Mouse (Mus musculus) lung, embryonic 14.5 days (tissue): ENCODE data around the gene Chn2. TPM values are rescaled to one million over a fixed set of nuclear protein-coding genes. Genes with fewer than 3 reads are reported as not detected.

ENCODE experiments used
- ATAC-seq: fragments of 200-750 bp; cut with Nextera tagmentation; 2 replicates; pipeline ENCODE4 v1.8.0; 2017; ENCODE audit warnings: mild to moderate bottlenecking, moderate TSS enrichment, moderate library complexity; ENCODE audit not compliant: insufficient read depth
- DNase-seq: peaks from one replicate; pipeline ENCODE4 v3.0.0-alpha.2; 2015
- H3K27ac ChIP-seq: fragments of 300-500 bp; sonication (generic); 2 replicates; pipeline ENCODE4 v1.5.1; 2014; ENCODE audit warnings: low read depth, mild to moderate bottlenecking, moderate library complexity
- H3K27me3 ChIP-seq: fragments of 300-500 bp; sonication (generic); 2 replicates; pipeline ENCODE4 v1.6.1; 2014; ENCODE audit warnings: low read length, control low read depth; ENCODE audit not compliant: insufficient read depth
- H3K36me3 ChIP-seq: fragments of 300-500 bp; sonication (generic); 2 replicates; pipeline ENCODE4 v1.6.1; 2014; ENCODE audit warnings: control low read depth; ENCODE audit not compliant: insufficient read depth
- H3K4me1 ChIP-seq: fragments of 300-500 bp; sonication (generic); 2 replicates; pipeline ENCODE4 v1.6.1; 2014; ENCODE audit warnings: antibody characterized with exemption, control low read depth; ENCODE audit not compliant: insufficient read depth
- H3K4me2 ChIP-seq: fragments of 300-500 bp; sonication (generic); 2 replicates; pipeline ENCODE4 v1.6.1; 2014; ENCODE audit warnings: mild to moderate bottlenecking
- H3K4me3 ChIP-seq: fragments of 300-500 bp; sonication (generic); 2 replicates; pipeline ENCODE4 v1.5.1; 2014; ENCODE audit warnings: low read depth, low read length
- H3K9ac ChIP-seq: fragments of 300-500 bp; sonication (generic); 2 replicates; pipeline ENCODE4 v1.6.1; 2014
- H3K9me3 ChIP-seq: fragments of 300-500 bp; sonication (generic); 2 replicates; pipeline ENCODE4 v1.6.1; 2016; ENCODE audit warnings: low read depth, low read length, control low read depth
- CTCF ChIP-seq: IDR thresholded peaks from 2 replicates; pipeline ENCODE4 v1.5.1; 2016; ENCODE audit warnings: antibody characterized with exemption, low read depth
- WGBS: fragments of 180-500 bp; shearing (Covaris S2); extraction: QIAGEN DNeasy Blood & Tissue Kit; methylation state at CpG from one replicate; pipeline ENCODE4 v1.1.7; 2014; 5-methylcytosine and 5-hydroxymethylcytosine counted together
- polyA plus RNA-seq: library from polyadenylated mRNA; unstranded; fragments of >200 nt; fragmentation: Nextera tagmentation; extraction: Ambion mirVana; gene quantifications from 2 replicates; pipeline ENCODE4 v1.2.1, GENCODE M21; 2014

Chn2 gene
- polyA plus RNA-seq, result 16.4 and 18.1 TPM in 2 replicates

- H3K27me3 ChIP-seq, result peaks cover 15% of the 10 kb centered on the region
- peak within 1 kb of the TSS; percentile 90 for H3K27ac ChIP-seq
- 0 out of 2 replicates have a peak, but pooled peaks have one; percentile 8 for TF ChIP-seq CTCF
Observed at GRCm38 (mm10) chr6:54039357-54039804, at the start of gene Chn2. Gene Chn2 (plus strand): TSS chr6:54039554.

GRCm38 (mm10) chr6:53992386-53992785 is 47.0 kb upstream of the Chn2 start:
- Histone ChIP-seq H3K4me3 (no peak overlapping the region), H3K9ac (no peak overlapping the region), H3K4me1 (0 out of 2 replicates have a peak, but pooled peaks cover 8% of the 10 kb centered on the region), H3K9me3 (no peaks in the 10 kb centered on the region), H3K27ac (no peak overlapping the region), H3K4me2 (no peak overlapping the region), H3K27me3 (no peaks in the 10 kb centered on the region), H3K36me3 (no peaks in the 10 kb centered on the region)
- no peak for TF ChIP-seq CTCF
- DNase-seq (peak; percentile 53), ATAC-seq (no peak)
- 48% methylated on average over 3 of the region's 3 CpGs for WGBS

More at GRCm38 (mm10) chr6:54039357-54039804, at the start of gene Chn2:
- Histone ChIP-seq H3K4me3 (peak within 1 kb of the TSS; percentile 68), H3K36me3 (no peaks in the 10 kb centered on the region), H3K9ac (peak within 1 kb of the TSS; percentile 76), H3K9me3 (peaks cover 4% of the 10 kb centered on the region; the same call in 1 of the 2 replicates), H3K4me2 (peak within 1 kb of the TSS; percentile 95), H3K4me1 (0 out of 2 replicates have a peak, but pooled peaks cover 8% of the 10 kb centered on the region)
- DNase-seq, result peak; percentile 85
- peak; percentile 84 for ATAC-seq
- WGBS, result under 1% methylated on average over 30 of the region's 43 CpGs

- Histone ChIP-seq H3K4me2 (no peak overlapping the region), H3K4me1 (0 out of 2 replicates have a peak, but pooled peaks cover 6% of the 10 kb centered on the region), H3K9me3 (no peaks in the 10 kb centered on the region), H3K36me3 (no peaks in the 10 kb centered on the region), H3K4me3 (no peak overlapping the region), H3K27me3 (no peaks in the 10 kb centered on the region), H3K27ac (no peak overlapping the region), H3K9ac (no peak overlapping the region)
- peak; percentile 67 for DNase-seq
- WGBS, result 43% methylated on average over 4 of the region's 4 CpGs
- ATAC-seq, result no peak
- no peak for TF ChIP-seq CTCF
Observed at GRCm38 (mm10) chr6:53995519-53995918, 43.8 kb upstream of the Chn2 start.

GRCm38 (mm10) chr6:53996226-53996955 is 43.0 kb upstream of the Chn2 start:
- 54% methylated on average over 3 of the region's 3 CpGs for WGBS
- Histone ChIP-seq H3K9me3 (no peaks in the 10 kb centered on the region), H3K27me3 (no peaks in the 10 kb centered on the region), H3K27ac (no peak overlapping the region), H3K36me3 (no peaks in the 10 kb centered on the region), H3K4me3 (no peak overlapping the region), H3K9ac (no peak overlapping the region), H3K4me2 (no peak overlapping the region), H3K4me1 (0 out of 2 replicates have a peak, but pooled peaks cover 6% of the 10 kb centered on the region)
- TF ChIP-seq CTCF, result no peak
- peak; percentile 40 for DNase-seq
- ATAC-seq, result no peak

GRCm38 (mm10) chr6:54005302-54005701 is 34.1 kb upstream of the Chn2 start:
- WGBS, result 76% methylated on average over 4 of the region's 4 CpGs
- ATAC-seq (no peak), DNase-seq (no peak)
- TF ChIP-seq CTCF, result no peak
- Histone ChIP-seq H3K9ac (no peak overlapping the region), H3K4me2 (no peak overlapping the region), H3K27me3 (no peaks in the 10 kb centered on the region), H3K27ac (no peak overlapping the region), H3K9me3 (no peaks in the 10 kb centered on the region), H3K4me3 (no peak overlapping the region), H3K4me1 (peaks cover 22% of the 10 kb centered on the region), H3K36me3 (no peaks in the 10 kb centered on the region)

GRCm38 (mm10) chr6:54008448-54009120 is 30.8 kb upstream of the Chn2 start:
- Histone ChIP-seq H3K4me1 (peaks cover 28% of the 10 kb centered on the region), H3K9ac (no peak overlapping the region), H3K36me3 (no peaks in the 10 kb centered on the region), H3K9me3 (no peaks in the 10 kb centered on the region), H3K4me3 (no peak overlapping the region), H3K4me2 (peak overlapping the region; percentile 8), H3K27me3 (no peaks in the 10 kb centered on the region), H3K27ac (peak overlapping the region; percentile 51)
- peak; percentile 70 for DNase-seq
- 57% methylated on average over 16 of the region's 16 CpGs for WGBS
- peak; percentile 18; the same call in 1 of the 2 replicates for ATAC-seq
- no peak for TF ChIP-seq CTCF

GRCm38 (mm10) chr6:54009293-54009692 is 30.1 kb upstream of the Chn2 start:
- no peak for TF ChIP-seq CTCF
- Histone ChIP-seq H3K4me3 (no peak overlapping the region), H3K9ac (no peak overlapping the region), H3K27ac (peak overlapping the region; percentile 51), H3K4me1 (peaks cover 29% of the 10 kb centered on the region), H3K9me3 (no peaks in the 10 kb centered on the region), H3K27me3 (no peaks in the 10 kb centered on the region), H3K4me2 (no peak overlapping the region), H3K36me3 (no peaks in the 10 kb centered on the region)
- DNase-seq, result peak; percentile 76
- ATAC-seq, result peak; percentile 65
- WGBS, result 36% methylated on average over 4 of the region's 4 CpGs
